In the genomic region with DNA sequence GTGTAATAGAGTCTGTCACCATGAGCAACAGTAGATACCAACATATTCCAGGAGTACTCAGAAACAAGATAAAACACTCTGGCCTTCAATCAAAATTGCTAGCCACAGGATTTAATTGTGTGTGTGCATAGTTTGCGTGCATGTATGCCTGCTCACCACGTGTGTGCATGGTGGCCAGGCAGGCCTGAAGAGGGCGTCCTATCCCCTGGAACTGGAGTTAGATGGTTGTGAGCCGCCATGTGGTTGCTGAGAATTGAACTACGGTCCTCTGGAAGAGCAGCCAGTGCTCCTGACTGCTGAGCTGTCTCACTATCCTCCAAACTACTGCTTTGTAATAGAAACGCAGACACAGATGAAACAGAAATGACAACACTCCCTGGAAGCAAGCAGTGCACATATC, we compare ENCODE assay signal across 11 mouse cellular contexts.
DNase-seq lines count a peak whose midpoint lies in the region; ATAC-seq lines count a peak whose summit lies in the region.
"Had no signal": no experiment of that assay in that cellular context is flagged by ENCODE, and none has a peak within 500 bp of the region (broad histone marks: within the 10 kb centered on the region; RNA-seq: fewer than 3 reads in every experiment).

No protein-coding gene starts in this region.

- H3K36me3 ChIP-seq in heart, embryonic 11.5 days (ENCODE audit: control insufficient read depth, insufficient read depth, low read length) = peaks cover 9% of the 10 kb centered on the region
- peaks cover 5% of the 10 kb centered on the region for H3K36me3 ChIP-seq in midbrain, embryonic 11.5 days (ENCODE audit: control insufficient read depth, insufficient read depth, low read length)
- peaks cover 26% of the 10 kb centered on the region for H3K36me3 ChIP-seq in midbrain, embryonic 10.5 days
- H3K36me3 ChIP-seq in embryonic facial prominence, embryonic 14.5 days (ENCODE audit: control insufficient read depth, insufficient read depth, low read length) = peaks cover 36% of the 10 kb centered on the region
- H3K36me3 ChIP-seq in stomach, embryonic 15.5 days = peaks cover 9% of the 10 kb centered on the region
- H3K36me3 ChIP-seq: midbrain, embryonic 15.5 days had no signal

- H3K9ac ChIP-seq in heart, embryonic 11.5 days (ENCODE audit: low read depth, low read length) = peak overlapping the region; percentile 43; the same call in 1 of the 2 replicates
- no peak overlapping the region for H3K9ac ChIP-seq in midbrain, embryonic 11.5 days (ENCODE audit: low read length)
- no peak overlapping the region for H3K9ac ChIP-seq in embryonic facial prominence, embryonic 14.5 days (ENCODE audit: low read depth, low read length)
- no peak overlapping the region for H3K9ac ChIP-seq in stomach, embryonic 15.5 days
- H3K9ac ChIP-seq: hindbrain, embryonic 14.5 days; midbrain, embryonic 15.5 days had no signal

- 86% methylated on average over 6 of the region's 6 CpGs for WGBS in heart, embryonic 11.5 days (ENCODE audit: insufficient replicate concordance)
- 96% methylated on average over 6 of the region's 6 CpGs for WGBS in midbrain, embryonic 11.5 days
- 95% methylated on average over 6 of the region's 6 CpGs for WGBS in midbrain, embryonic 10.5 days
- 91% methylated on average over 6 of the region's 6 CpGs for WGBS in embryonic facial prominence, embryonic 14.5 days
- 83% methylated on average over 6 of the region's 6 CpGs for WGBS in stomach, embryonic 15.5 days

- no peaks in the 10 kb centered on the region for H3K27me3 ChIP-seq in heart, embryonic 11.5 days (ENCODE audit: control insufficient read depth, insufficient read depth, low read length)
- H3K27me3 ChIP-seq in midbrain, embryonic 11.5 days (ENCODE audit: control insufficient read depth, insufficient read depth, low read length) = no peaks in the 10 kb centered on the region
- H3K27me3 ChIP-seq in midbrain, embryonic 10.5 days (ENCODE audit: low read depth, poor library complexity, severe bottlenecking) = no peaks in the 10 kb centered on the region
- H3K27me3 ChIP-seq in embryonic facial prominence, embryonic 14.5 days (replicated peaks; ENCODE audit: control insufficient read depth, insufficient read depth, low read length) = no peaks in the 10 kb centered on the region
- no peaks in the 10 kb centered on the region for H3K27me3 ChIP-seq in stomach, embryonic 15.5 days (replicated peaks)
- H3K27me3 ChIP-seq: midbrain, embryonic 15.5 days had no signal

- no peak for ATAC-seq in heart, embryonic 11.5 days (replicated peaks; ENCODE audit: insufficient number of reproducible peaks, low FRiP score, low TSS enrichment)
- no peak for ATAC-seq in midbrain, embryonic 11.5 days (ENCODE audit: low FRiP score)
- ATAC-seq in embryonic facial prominence, embryonic 14.5 days (ENCODE audit: low read depth) = no peak
- ATAC-seq in stomach, embryonic 15.5 days (ENCODE audit: insufficient read depth, low FRiP score, low read depth) = no peak
- ATAC-seq: midbrain, embryonic 15.5 days had no signal

- peak overlapping the region; percentile 88 for H3K27ac ChIP-seq in heart, embryonic 11.5 days (ENCODE audit: low read depth, low read length)
- H3K27ac ChIP-seq in midbrain, embryonic 11.5 days (ENCODE audit: low read depth, low read length) = no peak overlapping the region
- no peak overlapping the region for H3K27ac ChIP-seq in midbrain, embryonic 10.5 days (replicated peaks)
- peak overlapping the region; percentile 50; the same call in 1 of the 2 replicates for H3K27ac ChIP-seq in embryonic facial prominence, embryonic 14.5 days (replicated peaks; ENCODE audit: low read depth, low read length)
- 0 out of 2 replicates have a peak overlapping the region, but pooled peaks have one; percentile 18 for H3K27ac ChIP-seq in stomach, embryonic 15.5 days
- H3K27ac ChIP-seq: hindbrain, embryonic 14.5 days; midbrain, embryonic 15.5 days had no signal

- no peaks in the 10 kb centered on the region for H3K9me3 ChIP-seq in heart, embryonic 11.5 days (replicated peaks; ENCODE audit: control insufficient read depth, low read length)
- H3K9me3 ChIP-seq in midbrain, embryonic 11.5 days (ENCODE audit: control insufficient read depth, low read length) = no peaks in the 10 kb centered on the region
- no peaks in the 10 kb centered on the region for H3K9me3 ChIP-seq in midbrain, embryonic 10.5 days (replicated peaks)
- no peaks in the 10 kb centered on the region for H3K9me3 ChIP-seq in embryonic facial prominence, embryonic 14.5 days (ENCODE audit: control insufficient read depth, low read length)
- no peaks in the 10 kb centered on the region for H3K9me3 ChIP-seq in stomach, embryonic 15.5 days
- H3K9me3 ChIP-seq: midbrain, embryonic 15.5 days had no signal

- H3K4me2 ChIP-seq in heart, embryonic 11.5 days = peak overlapping the region; percentile 50
- no peak overlapping the region for H3K4me2 ChIP-seq in midbrain, embryonic 11.5 days
- no peak overlapping the region for H3K4me2 ChIP-seq in embryonic facial prominence, embryonic 14.5 days (ENCODE audit: low read depth, low read length)
- no peak overlapping the region for H3K4me2 ChIP-seq in stomach, embryonic 15.5 days
- H3K4me2 ChIP-seq: hindbrain, embryonic 14.5 days; midbrain, embryonic 15.5 days had no signal

- DNase-seq in heart, adult 11 months = no peak
- DNase-seq in midbrain, embryonic 11.5 days (ENCODE audit: low spot score, missing footprints) = peak; percentile 60
- DNase-seq in midbrain, embryonic 10.5 days (ENCODE audit: low spot score) = no peak
- no peak for DNase-seq in embryonic facial prominence, embryonic 14.5 days (ENCODE audit: low spot score)
- no peak for DNase-seq in natural killer cell, adult 2 months (ENCODE audit: low spot score in 2 of 2)
- no peak for DNase-seq in retina, postnatal 1 day
- DNase-seq: liver had no signal

- H3K4me3 ChIP-seq in heart, embryonic 11.5 days (ENCODE audit: low read depth, low read length) = no peak overlapping the region
- H3K4me3 ChIP-seq in midbrain, embryonic 11.5 days (ENCODE audit: low read depth, low read length) = no peak overlapping the region
- H3K4me3 ChIP-seq in midbrain, embryonic 10.5 days = no peak overlapping the region
- H3K4me3 ChIP-seq in embryonic facial prominence, embryonic 14.5 days (ENCODE audit: low read depth, low read length) = no peak overlapping the region
- H3K4me3 ChIP-seq in stomach, embryonic 15.5 days (replicated peaks) = no peak overlapping the region
- H3K4me3 ChIP-seq: midbrain, embryonic 15.5 days had no signal

- H3K4me1 ChIP-seq in heart, embryonic 11.5 days (ENCODE audit: control insufficient read depth, insufficient read depth, low read length) = peaks cover 28% of the 10 kb centered on the region
- peaks cover 7% of the 10 kb centered on the region for H3K4me1 ChIP-seq in midbrain, embryonic 11.5 days (ENCODE audit: control insufficient read depth, insufficient read depth, low read length)
- H3K4me1 ChIP-seq in midbrain, embryonic 10.5 days = peaks cover 19% of the 10 kb centered on the region
- peaks cover 12% of the 10 kb centered on the region for H3K4me1 ChIP-seq in embryonic facial prominence, embryonic 14.5 days (ENCODE audit: control insufficient read depth, insufficient read depth, low read length)
- 0 out of 2 replicates have a peak, but pooled peaks cover 5% of the 10 kb centered on the region for H3K4me1 ChIP-seq in stomach, embryonic 15.5 days

Comparison
In these comparisons a context has a peak if more than half of its experiments do, and no peak if none do; other contexts are left out.
1. H3K27ac ChIP-seq: peak in heart, embryonic 11.5 days (single experiment), embryonic facial prominence, embryonic 14.5 days (single experiment) and stomach, embryonic 15.5 days (single experiment); none in midbrain, embryonic 11.5 days (single experiment) and midbrain, embryonic 10.5 days (single experiment).